Comparison of ENCODE assay signal across 8 mouse cellular contexts in genomic region chr5:150168712-150169111, GRCm38 (mm10). TPM values are rescaled to one million over a fixed set of nuclear protein-coding genes. Genes with fewer than 3 reads are reported as not detected.
DNase-seq lines count a peak whose midpoint lies in the region; ATAC-seq and TF ChIP-seq lines count a peak whose summit lies in the region.

No protein-coding gene starts in this region.

- DNase-seq in B cell, adult 2 months, result peak; percentile 69 to 74
- peak; percentile 29 for DNase-seq in WW6 (ENCODE audit: low read depth, low spot score)
- peak; percentile 56 for DNase-seq in kidney, adult 9 months
- DNase-seq in liver, embryonic 13.5 days, result no peak
- peak; percentile 76 for DNase-seq in neural tube, embryonic 11.5 days (ENCODE audit: low spot score)
- DNase-seq in testis, postnatal 10 days (ENCODE audit: low spot score), result peak; percentile 79

- peaks cover 2% of the 10 kb centered on the region; the same call in 1 of the 2 replicates for H3K4me1 ChIP-seq in cortical plate, adult 2 months (ENCODE audit: control insufficient read depth, insufficient read depth, low read length)
- H3K4me1 ChIP-seq in liver, embryonic 13.5 days (replicated peaks), result peaks cover 5% of the 10 kb centered on the region; the same call in 1 of the 2 replicates
- H3K4me1 ChIP-seq in neural tube, embryonic 11.5 days (ENCODE audit: control insufficient read depth, insufficient read depth, low read length), result no peaks in the 10 kb centered on the region

- no peak overlapping the region for H3K9ac ChIP-seq in liver, embryonic 13.5 days
- no peak overlapping the region for H3K9ac ChIP-seq in neural tube, embryonic 11.5 days (ENCODE audit: low read length)

- no peaks in the 10 kb centered on the region for H3K9me3 ChIP-seq in liver, embryonic 13.5 days (replicated peaks)
- H3K9me3 ChIP-seq in neural tube, embryonic 11.5 days (ENCODE audit: control insufficient read depth, low read length), result no peaks in the 10 kb centered on the region

- TF ChIP-seq POLR2A in cortical plate, adult 2 months (IDR thresholded peaks at IDR 0.05; ENCODE audit: extremely low read depth, insufficient read depth, low read length), result no peak

- ATAC-seq in granulocyte monocyte progenitor cell, adult 5-6 weeks (replicated peaks; ENCODE audit: poor library complexity, severe bottlenecking), result peak; percentile 99
- ATAC-seq in liver, embryonic 13.5 days (ENCODE audit: low read depth), result peak; percentile 41; the same call in 1 of the 2 replicates
- ATAC-seq in neural tube, embryonic 11.5 days (ENCODE audit: insufficient read depth, low FRiP score, low TSS enrichment), result peak; percentile 77

- H3K4me3 ChIP-seq in cortical plate, adult 2 months (ENCODE audit: insufficient read depth, low read length), result no peak overlapping the region
- no peak overlapping the region for H3K4me3 ChIP-seq in liver, embryonic 13.5 days (replicated peaks)
- H3K4me3 ChIP-seq in neural tube, embryonic 11.5 days (ENCODE audit: low read depth, low read length), result no peak overlapping the region

- no peaks in the 10 kb centered on the region for H3K27me3 ChIP-seq in liver, embryonic 13.5 days
- H3K27me3 ChIP-seq in neural tube, embryonic 11.5 days (ENCODE audit: control insufficient read depth, insufficient read depth, low read length), result no peaks in the 10 kb centered on the region

- peak; percentile 90 for TF ChIP-seq CTCF in cortical plate, adult 2 months (IDR thresholded peaks at IDR 0.05; ENCODE audit: extremely low read depth, insufficient read depth, low read length)

- H3K4me2 ChIP-seq in liver, embryonic 13.5 days, result no peak overlapping the region
- no peak overlapping the region for H3K4me2 ChIP-seq in neural tube, embryonic 11.5 days (ENCODE audit: low read depth)

- H3K27ac ChIP-seq in cortical plate, adult 2 months (ENCODE audit: insufficient read depth, low read length), result no peak overlapping the region
- H3K27ac ChIP-seq in liver, embryonic 13.5 days, result no peak overlapping the region
- H3K27ac ChIP-seq in neural tube, embryonic 11.5 days (ENCODE audit: low read depth, low read length), result no peak overlapping the region

- no peaks in the 10 kb centered on the region for H3K36me3 ChIP-seq in liver, embryonic 13.5 days
- H3K36me3 ChIP-seq in neural tube, embryonic 11.5 days (ENCODE audit: control insufficient read depth, insufficient read depth, low read length), result no peaks in the 10 kb centered on the region

- WGBS in liver, embryonic 13.5 days (ENCODE audit: insufficient replicate concordance), result 3% methylated on average over 9 of the region's 9 CpGs
- WGBS in neural tube, embryonic 11.5 days, result 7% methylated on average over 9 of the region's 9 CpGs

RNA-seq across cellular contexts. Expression of gene Fry, which starts 50.3 kb away (rescaled TPM):
- 78.6 and 79.3 TPM in 2 replicates for polyA plus RNA-seq in cortical plate, adult 2 months (2012; rRNA removed)
- 25.0 and 26.7 TPM in 2 replicates for total RNA-seq in granulocyte monocyte progenitor cell, adult 5-6 weeks (2014; fragmentation: Nextera tagmentation)
- 15.4 and 18.4 TPM in 2 replicates for total RNA-seq in granulocyte monocyte progenitor cell, adult 5-6 weeks (2017)
- polyA plus RNA-seq in liver, embryonic 13.5 days (2015; fragmentation: Nextera tagmentation; extraction: Ambion mirVana), result 2.4 TPM in 2 replicates
- 21.1 and 23.9 TPM in 2 replicates for polyA plus RNA-seq in neural tube, embryonic 11.5 days (2014; fragmentation: Nextera tagmentation; extraction: Ambion mirVana)

Comparison
In these comparisons a context has a peak if more than half of its experiments do, and no peak if none do; other contexts are left out.
1. ATAC-seq: peak in every context shown above with its lines; median percentile 99 in granulocyte monocyte progenitor cell, adult 5-6 weeks; 77 in neural tube, embryonic 11.5 days; 41 in liver, embryonic 13.5 days.